Mouse (Mus musculus) liver, adult 2 months (tissue): Measurements from ENCODE around the gene Parvb. TPM values are rescaled to one million over a fixed set of nuclear protein-coding genes. Genes with fewer than 3 reads are reported as not detected.

Experiments used
- DNase-seq: peaks from one replicate; pipeline ENCODE4 v3.0.0-alpha.2; 2011; ENCODE audit warnings: low read depth, low spot score; ENCODE audit errors: extremely low read depth
- H3K27ac ChIP-seq: fragments of 200-500 bp; replicated peaks from 2 replicates; pipeline ENCODE4 v1.5.1; 2012; ENCODE audit warnings: low read depth, mild to moderate bottlenecking, control low read depth, inconsistent platforms, low read length; ENCODE audit not compliant: insufficient read depth
- H3K27me3 ChIP-seq: fragments of 200-500 bp; 2 replicates; pipeline ENCODE4 v1.6.1; 2012; ENCODE audit warnings: mild to moderate bottlenecking, moderate library complexity, low read length, inconsistent platforms; ENCODE audit not compliant: control insufficient read depth, insufficient read depth
- H3K36me3 ChIP-seq: fragments of 200-500 bp; 2 replicates; pipeline ENCODE4 v1.6.1; 2012; ENCODE audit warnings: low read length, inconsistent platforms; ENCODE audit not compliant: control insufficient read depth, insufficient read depth
- H3K4me1 ChIP-seq: fragments of 200-500 bp; 2 replicates; pipeline ENCODE4 v1.6.1; 2011; ENCODE audit warnings: low read length; ENCODE audit not compliant: control insufficient read depth, insufficient read depth
- H3K4me3 ChIP-seq: fragments of 200-500 bp; 2 replicates; pipeline ENCODE4 v1.5.1; 2011; ENCODE audit warnings: low read depth, mild to moderate bottlenecking, control low read depth, low read length, moderate library complexity; ENCODE audit not compliant: insufficient read depth
- H3K79me2 ChIP-seq: fragments of 200-500 bp; 2 replicates; pipeline ENCODE4 v1.6.1; 2012; ENCODE audit warnings: inconsistent platforms, mild to moderate bottlenecking, low read length, moderate library complexity; ENCODE audit not compliant: control insufficient read depth, insufficient read depth
- H3K9ac ChIP-seq: fragments of 200-500 bp; 2 replicates; pipeline ENCODE4 v1.6.1; 2012; ENCODE audit warnings: low read depth, mild to moderate bottlenecking, control low read depth, inconsistent platforms, low read length
- CTCF ChIP-seq: fragments of 200-500 bp; IDR thresholded peaks from 2 replicates; pipeline ENCODE4 v1.5.1; 2011; ENCODE audit warnings: low read depth, low read length, control low read depth
- POLR2A ChIP-seq: fragments of 200-500 bp; IDR thresholded peaks from 2 replicates; pipeline ENCODE4 v1.6.1; 2011; ENCODE audit warnings: low read length, control low read depth; ENCODE audit not compliant: insufficient read depth; ENCODE audit errors: extremely low read depth
- WGBS: fragments of 180-500 bp; shearing (Covaris S2); methylation state at CpG from one replicate; pipeline ENCODE4 v1.1.7; 2018; 5-methylcytosine and 5-hydroxymethylcytosine counted together
- polyA plus RNA-seq: library from polyadenylated mRNA; depleted of rRNA; stranded (reverse); fragments of >200 nt; gene quantifications from 2 replicates; pipeline ENCODE4 v1.2.3, GENCODE M21; 2012; rRNA removed
- total RNA-seq: library from RNA; depleted of rRNA; stranded (reverse); fragments of >200 nt; gene quantifications from 2 replicates; pipeline ENCODE4 v1.2.3, GENCODE M21; 2014; rRNA removed

The Parvb gene
- total RNA-seq: 0.55 and 0.94 TPM in 2 replicates
- polyA plus RNA-seq: 1.4 and 2.0 TPM in 2 replicates

- WGBS: 3% methylated on average over 53 of the region's 53 CpGs
- Histone ChIP-seq H3K27me3 (no peaks in the 10 kb centered on the region), H3K9ac (peak within 1 kb of the TSS; percentile 67), H3K4me1 (0 out of 2 replicates have a peak, but pooled peaks cover 3% of the 10 kb centered on the region), H3K36me3 (no peaks in the 10 kb centered on the region), H3K27ac (peak within 1 kb of the TSS; percentile 42), H3K4me3 (peak within 1 kb of the TSS; percentile 73), H3K79me2 (no peaks in the 10 kb centered on the region)
- TF ChIP-seq POLR2A (no peak), CTCF (no peak)
- DNase-seq: no peak
Measured at GRCm38 (mm10) chr15:84231721-84232561, at the start of gene Parvb. TSS of gene Parvb (plus strand) at chr15:84232043.

GRCm38 (mm10) chr15:84183967-84184366, 47.9 kb upstream of the Parvb start:
- no peak overlapping the region for H3K4me3 ChIP-seq
- H3K9ac ChIP-seq: no peak overlapping the region
- no peaks in the 10 kb centered on the region for H3K27me3 ChIP-seq
- TF ChIP-seq POLR2A: no peak
- no peak for TF ChIP-seq CTCF
- 55% methylated on average over 1 of the region's 1 CpGs for WGBS
- peak; percentile 41 for DNase-seq
- H3K4me1 ChIP-seq: peaks cover 2% of the 10 kb centered on the region; the same call in 1 of the 2 replicates
- H3K79me2 ChIP-seq: no peaks in the 10 kb centered on the region
- peaks cover 8% of the 10 kb centered on the region; the same call in 1 of the 2 replicates for H3K36me3 ChIP-seq
- peak overlapping the region; percentile 66 for H3K27ac ChIP-seq

- no peak overlapping the region for H3K9ac ChIP-seq
- WGBS: 82% methylated on average over 4 of the region's 4 CpGs
- H3K27me3 ChIP-seq: no peaks in the 10 kb centered on the region
- peaks cover 7% of the 10 kb centered on the region; the same call in 1 of the 2 replicates for H3K36me3 ChIP-seq
- H3K27ac ChIP-seq: no peak overlapping the region
- H3K4me3 ChIP-seq: no peak overlapping the region
- TF ChIP-seq CTCF (no peak), POLR2A (no peak)
- peaks cover 2% of the 10 kb centered on the region; the same call in 1 of the 2 replicates for H3K4me1 ChIP-seq
- H3K79me2 ChIP-seq: no peaks in the 10 kb centered on the region
- DNase-seq: no peak
Measured at GRCm38 (mm10) chr15:84186196-84186595, 45.6 kb upstream of the Parvb start.

- 78% methylated on average over 2 of the region's 2 CpGs for WGBS
- TF ChIP-seq CTCF (no peak), POLR2A (no peak)
Measured at GRCm38 (mm10) chr15:84188887-84189530, 42.8 kb upstream of the Parvb start.

GRCm38 (mm10) chr15:84189881-84190280, 42.0 kb upstream of the Parvb start:
- no peak for TF ChIP-seq POLR2A
- no peak for TF ChIP-seq CTCF
- Histone ChIP-seq H3K79me2 (no peaks in the 10 kb centered on the region), H3K27me3 (no peaks in the 10 kb centered on the region), H3K4me3 (no peak overlapping the region), H3K36me3 (peaks cover 4% of the 10 kb centered on the region; the same call in 1 of the 2 replicates), H3K27ac (no peak overlapping the region), H3K9ac (no peak overlapping the region), H3K4me1 (peaks cover 11% of the 10 kb centered on the region)
- WGBS: 37% methylated on average over 3 of the region's 3 CpGs
- DNase-seq: peak; percentile 53

More at GRCm38 (mm10) chr15:84188887-84189530, 42.8 kb upstream of the Parvb start:
- peaks cover 4% of the 10 kb centered on the region; the same call in 1 of the 2 replicates for H3K36me3 ChIP-seq
- H3K4me1 ChIP-seq: peaks cover 13% of the 10 kb centered on the region
- H3K27ac ChIP-seq: no peak overlapping the region
- H3K9ac ChIP-seq: no peak overlapping the region
- H3K79me2 ChIP-seq: no peaks in the 10 kb centered on the region
- no peak overlapping the region for H3K4me3 ChIP-seq
- no peak for DNase-seq
- no peaks in the 10 kb centered on the region for H3K27me3 ChIP-seq
